Mouse (Mus musculus): Measurements from ENCODE around the gene Catsperd. TPM values are rescaled to one million over a fixed set of nuclear protein-coding genes. Genes with fewer than 3 reads are reported as not detected.
"Not testable (repeated sequence)": the region's sequence is repeated elsewhere in the genome, so short reads cannot be mapped to it uniquely, and the experiment has no call there.

Gene Catsperd
- polyA plus RNA-seq, 1 experiment from 2014 or later = 3.7 TPM

GRCm38 (mm10) chr17:56611323-56611722 lies 16.6 kb upstream of the Catsperd start:
- H3K36me3 ChIP-seq (ENCODE audit: control insufficient read depth, insufficient read depth, low read length) = peaks cover 33% of the 10 kb centered on the region; the same call in 1 of the 2 replicates
- peaks cover 22% of the 10 kb centered on the region for H3K4me1 ChIP-seq (ENCODE audit: control insufficient read depth, insufficient read depth, low read length)
- H3K9me3 ChIP-seq (ENCODE audit: control insufficient read depth, low read length) = no peaks in the 10 kb centered on the region
- H3K27me3 ChIP-seq (ENCODE audit: control insufficient read depth, insufficient read depth, low read length) = no peaks in the 10 kb centered on the region
- no peak for ATAC-seq (ENCODE audit: low read depth)
- no peak overlapping the region for H3K4me2 ChIP-seq (ENCODE audit: low read depth, low read length)
- 62% methylated on average over 2 of the region's 2 CpGs for WGBS
- no peak overlapping the region for H3K4me3 ChIP-seq (ENCODE audit: low read depth, low read length)
- no peak overlapping the region for H3K27ac ChIP-seq (ENCODE audit: low read depth, low read length)
- no peak overlapping the region for H3K9ac ChIP-seq (replicated peaks; ENCODE audit: low read depth, low read length)

GRCm38 (mm10) chr17:56611861-56612564 lies 15.9 kb upstream of the Catsperd start:
- H3K4me2 ChIP-seq (ENCODE audit: low read depth, low read length) = no peak overlapping the region
- peaks cover 22% of the 10 kb centered on the region for H3K4me1 ChIP-seq (ENCODE audit: control insufficient read depth, insufficient read depth, low read length)
- no peaks in the 10 kb centered on the region for H3K27me3 ChIP-seq (ENCODE audit: control insufficient read depth, insufficient read depth, low read length)
- no peaks in the 10 kb centered on the region for H3K9me3 ChIP-seq (ENCODE audit: control insufficient read depth, low read length)
- ATAC-seq (ENCODE audit: low read depth) = no peak
- no peak overlapping the region for H3K27ac ChIP-seq (ENCODE audit: low read depth, low read length)
- no peak overlapping the region for H3K9ac ChIP-seq (replicated peaks; ENCODE audit: low read depth, low read length)
- H3K4me3 ChIP-seq (ENCODE audit: low read depth, low read length) = no peak overlapping the region
- H3K36me3 ChIP-seq (ENCODE audit: control insufficient read depth, insufficient read depth, low read length) = peaks cover 34% of the 10 kb centered on the region
- WGBS = 12% methylated on average over 14 of the region's 14 CpGs

- Histone ChIP-seq H3K36me3 (ENCODE audit: control insufficient read depth, insufficient read depth, low read length) (peaks cover 35% of the 10 kb centered on the region), H3K4me1 (ENCODE audit: control insufficient read depth, insufficient read depth, low read length) (peaks cover 22% of the 10 kb centered on the region)
- not testable (repeated sequence) for H3K9ac ChIP-seq (replicated peaks; ENCODE audit: low read depth, low read length); ATAC-seq (ENCODE audit: low read depth); H3K27ac ChIP-seq (ENCODE audit: low read depth, low read length); H3K9me3 ChIP-seq (ENCODE audit: control insufficient read depth, low read length); H3K27me3 ChIP-seq (ENCODE audit: control insufficient read depth, insufficient read depth, low read length); H3K4me2 ChIP-seq (ENCODE audit: low read depth, low read length); H3K4me3 ChIP-seq (ENCODE audit: low read depth, low read length)
- 75% methylated on average over 10 of the region's 10 CpGs for WGBS
These were observed 15.4 kb upstream of the Catsperd start for GRCm38 (mm10) chr17:56612565-56612939.

- Histone ChIP-seq H3K27me3 (ENCODE audit: control insufficient read depth, insufficient read depth, low read length) (no peaks in the 10 kb centered on the region), H3K36me3 (ENCODE audit: control insufficient read depth, insufficient read depth, low read length) (peaks cover 40% of the 10 kb centered on the region), H3K4me3 (ENCODE audit: low read depth, low read length) (peak within 1 kb of the TSS; percentile 65), H3K4me2 (ENCODE audit: low read depth, low read length) (peak within 1 kb of the TSS; percentile 83), H3K4me1 (ENCODE audit: control insufficient read depth, insufficient read depth, low read length) (peaks cover 18% of the 10 kb centered on the region), H3K9ac (replicated peaks; ENCODE audit: low read depth, low read length) (peak within 1 kb of the TSS; percentile 80), H3K27ac (ENCODE audit: low read depth, low read length) (peak within 1 kb of the TSS; percentile 90), H3K9me3 (ENCODE audit: control insufficient read depth, low read length) (no peaks in the 10 kb centered on the region)
- peak; percentile 58 for ATAC-seq (ENCODE audit: low read depth)
- under 1% methylated on average over 52 of the region's 52 CpGs for WGBS
These were observed 14.6 kb upstream of the Catsperd start, which contains the start of gene Rpl36 for GRCm38 (mm10) chr17:56613236-56613844. Gene Rpl36, plus strand, starts transcription at chr17:56613416.

DNA sequence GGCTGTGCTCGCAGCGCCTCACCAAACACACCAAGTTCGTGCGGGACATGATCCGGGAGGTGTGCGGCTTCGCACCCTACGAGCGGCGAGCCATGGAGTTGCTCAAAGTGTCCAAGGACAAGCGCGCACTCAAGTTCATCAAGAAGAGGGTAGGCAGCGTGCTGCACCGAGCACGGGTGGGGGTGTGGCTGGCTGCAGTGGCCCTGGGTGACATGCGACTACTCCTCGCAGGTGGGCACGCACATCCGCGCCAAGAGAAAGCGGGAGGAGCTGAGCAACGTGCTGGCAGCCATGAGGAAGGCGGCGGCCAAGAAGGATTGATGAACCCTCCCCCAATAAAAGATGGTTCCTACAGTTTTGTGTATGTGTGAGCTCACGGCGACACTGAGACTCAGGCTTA lies 14.1 kb upstream of the Catsperd start:
- not testable (repeated sequence) for ATAC-seq (ENCODE audit: low read depth); H3K9me3 ChIP-seq (ENCODE audit: control insufficient read depth, low read length); H3K27me3 ChIP-seq (ENCODE audit: control insufficient read depth, insufficient read depth, low read length)
- H3K36me3 ChIP-seq (ENCODE audit: control insufficient read depth, insufficient read depth, low read length) = peaks cover 46% of the 10 kb centered on the region
- peak overlapping the region; percentile 83 for H3K4me2 ChIP-seq (ENCODE audit: low read depth, low read length)
- H3K4me3 ChIP-seq (ENCODE audit: low read depth, low read length) = peak overlapping the region; percentile 65
- H3K27ac ChIP-seq (ENCODE audit: low read depth, low read length) = peak overlapping the region; percentile 90
- under 1% methylated on average over 26 of the region's 26 CpGs for WGBS
- peak overlapping the region; percentile 80 for H3K9ac ChIP-seq (replicated peaks; ENCODE audit: low read depth, low read length)
- H3K4me1 ChIP-seq (ENCODE audit: control insufficient read depth, insufficient read depth, low read length) = peaks cover 13% of the 10 kb centered on the region

DNA sequence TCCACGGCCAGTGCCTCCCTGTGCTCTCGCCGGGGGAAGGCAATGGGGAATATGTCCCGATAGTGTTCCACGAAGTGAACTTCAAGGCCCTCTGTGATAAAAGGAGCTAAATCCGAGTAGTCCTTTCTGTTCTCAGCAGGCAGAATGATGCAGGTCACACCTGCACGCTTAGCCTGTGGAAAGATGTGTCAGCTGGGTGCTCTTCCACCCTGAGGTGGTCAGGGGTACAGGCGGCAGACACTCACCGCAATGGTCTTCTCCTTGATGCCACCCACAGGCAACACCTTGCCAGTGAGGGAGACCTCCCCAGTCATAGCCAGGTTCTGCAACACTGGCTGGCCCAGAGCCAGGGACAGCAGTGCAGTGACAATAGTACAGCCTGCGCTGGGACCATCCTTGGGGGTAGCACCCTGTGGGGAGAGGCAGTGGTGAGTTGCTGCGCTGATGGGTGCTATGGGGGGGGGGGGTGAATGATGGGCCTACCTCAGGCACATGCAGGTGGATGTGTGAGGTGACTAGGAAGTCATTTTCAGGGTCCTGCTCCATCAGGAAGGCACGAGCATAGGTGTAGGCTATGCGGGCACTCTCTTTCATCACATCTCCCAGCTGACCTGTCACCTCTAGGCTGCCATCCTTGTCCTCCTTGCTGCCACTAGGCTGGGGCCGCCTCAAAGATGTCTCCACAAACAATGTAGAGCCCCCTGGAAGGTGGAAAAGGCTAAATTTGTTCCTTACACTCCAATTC lies 13.4 kb upstream of the Catsperd start:
- H3K4me2 ChIP-seq (ENCODE audit: low read depth, low read length) = peak overlapping the region; percentile 83
- no peak overlapping the region for H3K27ac ChIP-seq (ENCODE audit: low read depth, low read length)
- no peak for ATAC-seq (ENCODE audit: low read depth)
- peaks cover 13% of the 10 kb centered on the region for H3K4me1 ChIP-seq (ENCODE audit: control insufficient read depth, insufficient read depth, low read length)
- no peaks in the 10 kb centered on the region for H3K9me3 ChIP-seq (ENCODE audit: control insufficient read depth, low read length)
- peak overlapping the region; percentile 80 for H3K9ac ChIP-seq (replicated peaks; ENCODE audit: low read depth, low read length)
- WGBS = 30% methylated on average over 13 of the region's 14 CpGs
- H3K4me3 ChIP-seq (ENCODE audit: low read depth, low read length) = peak overlapping the region; percentile 65
- peaks cover 53% of the 10 kb centered on the region for H3K36me3 ChIP-seq (ENCODE audit: control insufficient read depth, insufficient read depth, low read length)
- no peaks in the 10 kb centered on the region for H3K27me3 ChIP-seq (ENCODE audit: control insufficient read depth, insufficient read depth, low read length)

DNA sequence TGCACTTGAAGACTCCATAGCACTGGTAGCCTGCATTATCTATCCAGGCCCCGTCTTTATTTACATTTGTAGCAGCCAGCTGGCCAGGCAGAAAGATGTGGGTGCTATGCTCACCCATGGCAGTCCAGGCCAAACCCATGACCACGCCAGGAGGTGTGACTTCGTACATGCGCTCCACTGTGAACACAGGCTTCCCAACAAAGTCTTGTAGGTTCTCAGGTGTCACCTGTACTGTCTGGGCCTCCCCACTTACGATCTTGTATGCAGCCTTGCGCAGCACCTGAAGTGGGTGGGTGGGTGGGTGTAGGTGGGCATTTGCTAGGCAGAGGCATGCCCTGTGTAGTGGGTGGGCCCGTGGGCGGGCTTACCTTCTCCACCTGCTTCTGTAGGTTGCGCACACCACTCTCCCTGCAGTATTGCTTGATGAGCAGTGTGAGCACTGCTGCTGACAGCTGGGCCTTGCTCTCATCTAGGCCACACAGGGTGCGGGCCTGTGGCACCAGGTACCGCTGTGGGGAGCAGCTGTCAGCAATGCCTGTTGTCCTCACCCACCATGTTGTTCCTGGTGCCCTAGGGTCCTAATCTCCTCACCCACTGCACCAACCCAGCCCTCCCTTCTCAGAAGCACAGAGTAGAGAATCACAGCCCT lies 12.7 kb upstream of the Catsperd start:
- Histone ChIP-seq H3K27ac (ENCODE audit: low read depth, low read length) (no peak overlapping the region), H3K36me3 (ENCODE audit: control insufficient read depth, insufficient read depth, low read length) (peaks cover 58% of the 10 kb centered on the region), H3K9ac (replicated peaks; ENCODE audit: low read depth, low read length) (no peak overlapping the region), H3K9me3 (ENCODE audit: control insufficient read depth, low read length) (no peaks in the 10 kb centered on the region), H3K4me2 (ENCODE audit: low read depth, low read length) (peak overlapping the region; percentile 83; the same call in 1 of the 2 replicates), H3K4me3 (ENCODE audit: low read depth, low read length) (no peak overlapping the region), H3K27me3 (ENCODE audit: control insufficient read depth, insufficient read depth, low read length) (no peaks in the 10 kb centered on the region), H3K4me1 (ENCODE audit: control insufficient read depth, insufficient read depth, low read length) (peaks cover 12% of the 10 kb centered on the region)
- WGBS = 87% methylated on average over 11 of the region's 11 CpGs
- ATAC-seq (ENCODE audit: low read depth) = 0 out of 2 replicates have a peak, but pooled peaks have one; percentile 4

DNA sequence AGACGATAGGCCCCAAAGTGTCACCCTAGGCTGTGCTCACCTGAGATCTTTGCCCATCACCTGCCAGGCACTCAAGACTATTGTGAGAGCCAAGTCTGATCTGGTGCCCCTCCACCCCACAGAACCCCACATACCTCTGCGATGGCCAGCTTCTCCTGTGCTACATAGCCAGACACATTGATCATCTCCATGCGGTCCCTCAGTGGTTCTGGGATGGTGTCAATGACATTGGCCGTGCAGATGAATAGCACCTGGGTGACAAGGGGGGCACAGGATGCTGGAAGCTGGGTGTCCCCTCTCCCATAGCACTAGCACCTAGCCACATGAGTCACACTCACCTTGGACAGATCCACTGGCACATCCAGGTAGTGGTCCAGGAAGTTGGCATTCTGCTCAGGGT lies 12.2 kb upstream of the Catsperd start:
- ATAC-seq (ENCODE audit: low read depth) = no peak
- no peak overlapping the region for H3K9ac ChIP-seq (replicated peaks; ENCODE audit: low read depth, low read length)
- no peaks in the 10 kb centered on the region for H3K9me3 ChIP-seq (ENCODE audit: control insufficient read depth, low read length)
- H3K4me1 ChIP-seq (ENCODE audit: control insufficient read depth, insufficient read depth, low read length) = peaks cover 10% of the 10 kb centered on the region
- WGBS = 95% methylated on average over 4 of the region's 4 CpGs
- no peaks in the 10 kb centered on the region for H3K27me3 ChIP-seq (ENCODE audit: control insufficient read depth, insufficient read depth, low read length)
- H3K27ac ChIP-seq (ENCODE audit: low read depth, low read length) = no peak overlapping the region
- H3K36me3 ChIP-seq (ENCODE audit: control insufficient read depth, insufficient read depth, low read length) = peaks cover 64% of the 10 kb centered on the region
- no peak overlapping the region for H3K4me2 ChIP-seq (ENCODE audit: low read depth, low read length)
- no peak overlapping the region for H3K4me3 ChIP-seq (ENCODE audit: low read depth, low read length)

All from neural tube, embryonic 14.5 days (tissue).